Mouse (Mus musculus) small intestine, adult 2 months (tissue): Measurements from ENCODE around the gene Gli2.

Source experiments
- CTCF ChIP-seq: fragments of 200-500 bp; IDR thresholded peaks from 2 replicates; pipeline ENCODE4 v1.5.1; 2012; ENCODE audit warnings: low read depth, mild to moderate bottlenecking, control low read depth, inconsistent platforms, low read length, moderate library complexity, mixed read lengths; ENCODE audit not compliant: insufficient replicate concordance, insufficient read length; ENCODE audit errors: extremely low read depth
- POLR2A ChIP-seq: fragments of 200-500 bp; IDR thresholded peaks from 2 replicates; pipeline ENCODE4 v1.6.1; 2012; ENCODE audit warnings: low read depth, mild to moderate bottlenecking, control low read depth, inconsistent platforms, low read length, moderate library complexity

GRCm38 (mm10) chr1:118983389-118983788 is 70.0 kb downstream of the Gli2 start:
- TF ChIP-seq POLR2A: no peak
- TF ChIP-seq CTCF: no peak
